Mouse (Mus musculus) cerebellum, postnatal 10 days (tissue): ENCODE data around the gene Aspscr1.
A peak's percentile ranks its signal among the peaks of the same experiment; 100 is the strongest.

Experiments
- DNase-seq, 2 experiments: peaks; one replicate each; pipeline ENCODE4 v3.0.0; 2021; ENCODE audit warnings: mixed read lengths in 2 of 2

Aspscr1 gene

GRCm38 (mm10) chr11:120672687-120673593 lies at the start of gene Aspscr1:
Gene Aspscr1 (plus strand): TSS chr11:120672973.
- peak; percentile 98 for DNase-seq

GRCm38 (mm10) chr11:120623961-120624679 lies 48.7 kb upstream of the Aspscr1 start:
- peak; percentile 79 to 80 for DNase-seq

DNA sequence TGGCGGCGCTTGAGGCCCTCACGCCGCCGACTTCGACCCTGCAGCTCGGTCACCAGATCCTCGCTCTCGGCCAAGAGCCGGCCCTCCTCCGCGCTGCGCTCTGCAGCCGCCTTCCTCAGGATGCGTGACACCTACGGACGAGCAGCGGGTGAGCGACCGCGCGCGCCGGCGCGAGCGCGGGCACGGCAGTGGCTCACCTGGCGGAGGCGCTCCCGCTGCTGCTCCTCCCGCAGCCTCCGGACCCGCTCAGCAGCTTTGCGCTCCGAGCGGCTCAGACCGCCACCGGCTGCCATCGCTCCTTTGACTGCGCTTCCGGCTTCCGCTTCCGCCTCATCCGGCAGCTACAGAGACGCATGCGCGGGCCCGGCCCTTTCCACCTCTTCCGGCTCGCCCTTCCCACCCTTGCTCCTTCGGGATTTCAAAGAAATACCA lies 48.1 kb upstream of the Aspscr1 start:
- peak; percentile 90 to 93 for DNase-seq

- no peak for DNase-seq
Observed at GRCm38 (mm10) chr11:120625152-120625775, 47.5 kb upstream of the Aspscr1 start, which contains the start of gene Sirt7. Gene Sirt7 (minus strand): TSS chr11:120625240.

GRCm38 (mm10) chr11:120626785-120627467 lies 45.8 kb upstream of the Aspscr1 start:
- DNase-seq = no peak

- DNase-seq = no peak
Observed at GRCm38 (mm10) chr11:120627468-120628300, 45.1 kb upstream of the Aspscr1 start.

- no peak for DNase-seq
Observed at GRCm38 (mm10) chr11:120628601-120629340, 44.0 kb upstream of the Aspscr1 start.

GRCm38 (mm10) chr11:120629341-120629730 lies 43.4 kb upstream of the Aspscr1 start:
- peak in 1 of 2 experiments; percentile 40 for DNase-seq

DNA sequence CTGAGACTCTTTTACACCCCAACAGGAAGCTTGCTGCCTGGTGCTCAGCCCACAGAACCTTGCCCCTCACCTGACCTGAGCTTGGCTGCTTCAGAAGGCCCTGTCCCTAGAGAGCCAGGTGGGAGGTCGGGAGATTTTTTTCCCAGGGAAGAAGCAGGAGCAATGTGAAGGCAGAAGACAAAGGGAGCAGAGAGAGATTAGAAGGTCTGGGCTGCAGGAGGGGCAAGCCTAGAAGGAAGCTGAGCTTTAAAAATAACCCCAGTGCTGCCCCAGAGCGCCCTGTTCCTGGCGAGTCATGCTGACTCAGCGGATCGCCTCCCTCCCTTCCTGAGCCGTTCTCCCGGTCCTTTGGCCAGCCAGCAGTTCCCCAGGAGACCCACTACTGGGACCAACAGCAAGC lies 42.9 kb upstream of the Aspscr1 start:
- no peak for DNase-seq

DNA sequence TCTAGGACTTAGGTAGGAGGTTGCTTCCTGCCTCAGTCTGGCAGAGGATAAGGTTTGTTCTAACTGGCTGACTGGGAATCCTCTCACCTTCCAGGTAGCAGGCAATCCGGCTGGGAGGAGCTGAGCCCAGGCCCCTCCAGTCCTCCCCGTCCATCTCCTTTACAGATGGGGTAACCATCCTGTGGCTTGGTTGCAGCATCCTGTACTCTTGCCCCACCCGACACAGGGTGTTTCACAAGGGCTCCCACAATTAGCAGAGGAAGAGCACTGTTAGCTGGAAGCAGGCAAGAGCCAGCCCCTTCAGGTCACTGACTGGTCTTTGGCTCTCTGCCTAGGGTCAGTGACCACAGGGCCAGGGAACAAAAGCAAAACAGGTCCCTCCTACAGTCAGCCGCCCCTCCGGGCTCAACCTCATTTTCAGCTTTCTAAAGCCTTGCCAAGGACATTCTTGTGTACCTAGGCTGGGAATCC lies 42.3 kb upstream of the Aspscr1 start:
- no peak for DNase-seq

GRCm38 (mm10) chr11:120630881-120631725 lies 41.7 kb upstream of the Aspscr1 start:
- no peak for DNase-seq

DNA sequence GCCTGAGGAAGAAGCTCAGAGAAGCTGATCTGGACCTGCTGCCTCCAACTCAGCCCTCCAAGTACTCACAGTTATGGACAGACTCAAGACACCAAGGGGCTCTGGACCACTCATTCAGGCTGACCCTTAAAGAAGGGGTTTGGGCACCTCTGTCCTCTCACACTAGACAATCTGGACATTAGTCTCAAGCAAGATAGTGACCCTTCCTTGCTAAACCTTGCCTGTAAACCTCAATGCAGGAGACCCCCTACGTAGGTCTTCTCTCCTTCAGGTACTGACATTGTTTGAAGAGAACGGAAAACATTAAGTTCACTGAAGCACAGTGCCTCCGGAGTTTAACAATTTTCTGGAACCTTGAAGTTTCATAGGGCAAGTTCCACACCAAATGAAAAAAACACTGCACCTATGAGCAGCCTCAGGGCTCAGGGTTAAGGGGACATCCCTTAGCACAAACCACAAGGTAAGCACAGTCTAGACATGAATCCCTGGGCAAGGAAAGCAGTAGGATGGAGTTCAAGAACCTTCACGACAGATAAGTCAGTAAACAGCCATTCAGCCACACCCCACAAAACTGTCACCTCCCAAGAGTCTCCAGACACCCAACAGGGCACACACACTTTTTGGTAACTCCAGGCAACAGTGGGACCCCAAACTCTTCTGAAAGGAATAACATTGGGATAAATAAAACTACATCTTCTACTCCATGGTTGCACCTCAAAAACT lies 40.9 kb upstream of the Aspscr1 start:
- no peak for DNase-seq

DNA sequence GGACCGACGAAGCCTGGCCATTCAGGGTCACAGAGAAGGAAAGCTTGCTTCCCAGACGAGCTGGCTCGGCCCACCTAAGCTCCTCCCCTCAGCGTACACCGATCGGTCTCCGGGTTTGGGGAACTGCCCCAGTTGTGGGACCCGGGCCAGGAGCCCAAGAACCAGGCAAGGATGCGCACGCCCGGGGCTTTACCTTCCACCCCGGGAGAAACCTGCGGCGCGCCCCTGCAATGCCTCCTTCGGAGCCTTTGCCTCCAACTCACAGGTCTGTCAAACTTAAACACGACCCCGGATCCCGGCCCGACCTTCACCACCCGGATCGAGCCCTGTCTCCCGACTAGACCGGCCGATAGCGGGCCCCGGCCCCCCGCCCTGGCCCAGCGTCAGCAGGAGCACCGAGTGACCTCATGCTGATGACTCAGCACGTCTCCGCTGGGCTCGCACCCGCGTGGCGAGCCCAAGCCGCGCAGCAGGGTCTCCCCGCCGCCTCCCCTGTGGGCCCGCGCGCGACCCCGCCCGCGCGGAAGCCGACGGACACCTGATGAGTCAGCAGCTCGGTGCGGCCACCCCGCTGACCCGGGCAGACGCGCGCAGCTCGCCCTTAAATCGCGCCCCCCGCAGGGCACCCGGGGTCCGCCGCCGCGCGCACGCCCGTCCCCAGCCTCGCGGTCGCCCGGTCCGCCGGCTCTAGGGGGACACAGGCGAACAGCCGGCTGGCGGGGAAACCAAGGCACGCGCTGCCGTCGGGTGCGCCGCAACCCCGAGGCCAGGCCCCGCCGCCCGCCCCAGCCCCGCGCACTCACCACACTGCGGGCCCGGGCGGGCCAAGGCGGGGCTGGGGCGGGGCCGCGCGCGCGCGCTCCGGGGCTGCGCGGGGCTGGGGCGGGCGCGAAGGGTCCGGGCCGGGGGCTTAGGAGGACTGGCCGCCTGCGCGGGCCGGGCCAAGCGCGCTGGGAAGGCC lies 39.9 kb upstream of the Aspscr1 start:
- peak; percentile 73 to 75 for DNase-seq

GRCm38 (mm10) chr11:120633520-120634343 lies 39.0 kb upstream of the Aspscr1 start, which contains the start of gene Mafg:
Gene Mafg (minus strand): TSS chr11:120633600.
- peak; percentile 96 for DNase-seq

- DNase-seq = no peak
Observed at GRCm38 (mm10) chr11:120634810-120635209, 38.0 kb upstream of the Aspscr1 start.

DNA sequence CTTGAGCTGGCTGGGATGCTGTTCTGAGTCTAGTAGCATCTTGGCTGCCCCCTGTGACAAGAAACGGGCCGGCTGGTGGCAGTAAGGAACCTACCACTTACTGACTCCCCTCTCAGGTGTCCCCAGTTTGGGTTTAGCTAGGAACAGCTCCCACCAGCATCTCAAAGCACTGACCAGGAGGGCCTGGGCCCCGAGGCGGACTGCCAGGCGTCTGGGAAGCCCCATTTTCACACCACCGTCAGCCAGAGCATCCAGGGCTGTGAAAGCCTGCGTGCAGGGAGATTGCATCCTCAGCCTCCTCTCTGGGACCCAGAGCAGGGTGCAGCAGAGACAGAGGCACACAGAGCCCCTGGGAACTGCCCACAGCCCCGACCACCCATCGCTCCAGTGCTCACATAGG lies 31.5 kb upstream of the Aspscr1 start:
- DNase-seq = no peak

GRCm38 (mm10) chr11:120641869-120642268 lies 30.9 kb upstream of the Aspscr1 start:
- no peak for DNase-seq
